Mouse (Mus musculus) cerebellum, adult 2 months (tissue): Measurements from ENCODE around the gene Sgpl1. TPM values are rescaled to one million over a fixed set of nuclear protein-coding genes. Genes with fewer than 3 reads are reported as not detected.
A peak's percentile ranks its signal among the peaks of the same experiment; 100 is the strongest.

Source experiments
- DNase-seq, 2 experiments: peaks; one replicate each; pipeline ENCODE4 v3.0.0; 2021
- H3K27ac ChIP-seq: fragments of 200-500 bp; 2 replicates; pipeline ENCODE4 v1.5.1; 2012; ENCODE audit warnings: low read length, control low read depth, inconsistent platforms; ENCODE audit not compliant: insufficient read depth
- H3K27me3 ChIP-seq: fragments of 200-500 bp; 2 replicates; pipeline ENCODE4 v1.6.1; 2012; ENCODE audit warnings: inconsistent platforms, mild to moderate bottlenecking, low read length, moderate library complexity; ENCODE audit not compliant: control insufficient read depth, insufficient read depth
- H3K4me1 ChIP-seq: fragments of 200-500 bp; 2 replicates; pipeline ENCODE4 v1.6.1; 2011; ENCODE audit warnings: low read length; ENCODE audit not compliant: control insufficient read depth, insufficient read depth
- H3K4me3 ChIP-seq: fragments of 200-500 bp; replicated peaks from 2 replicates; pipeline ENCODE3; 2011; ENCODE audit warnings: mild to moderate bottlenecking, low read depth, low read length, control low read depth; ENCODE audit not compliant: insufficient read depth
- CTCF ChIP-seq: fragments of 200-500 bp; IDR thresholded peaks from 2 replicates; pipeline ENCODE4 v1.5.1; 2011; ENCODE audit warnings: low read depth, mild to moderate bottlenecking, control low read depth, low read length, moderate library complexity, borderline replicate concordance; ENCODE audit not compliant: insufficient read depth
- POLR2A ChIP-seq: fragments of 200-500 bp; IDR thresholded peaks from 2 replicates; pipeline ENCODE4 v1.6.1; 2011; ENCODE audit warnings: low read length, control low read depth, borderline replicate concordance; ENCODE audit not compliant: insufficient read depth
- WGBS: fragments of 180-500 bp; shearing (Covaris S2); methylation state at CpG from one replicate; pipeline ENCODE4 v1.1.7; 2018; 5-methylcytosine and 5-hydroxymethylcytosine counted together
- polyA plus RNA-seq: library from polyadenylated mRNA; depleted of rRNA; stranded (reverse); fragments of >200 nt; gene quantifications from 2 replicates; pipeline ENCODE4 v1.2.3, GENCODE M21; 2012

Sgpl1 gene
- polyA plus RNA-seq, 1 experiment: 39.6 TPM

- 13% methylated on average over 1 of the region's 1 CpGs for WGBS
- Histone ChIP-seq H3K4me1 (0 out of 2 replicates have a peak, but pooled peaks cover 2% of the 10 kb centered on the region), H3K27ac (no peak overlapping the region), H3K27me3 (no peaks in the 10 kb centered on the region), H3K4me3 (no peak overlapping the region)
- TF ChIP-seq CTCF (no peak), POLR2A (no peak)
- no peak for DNase-seq
Measured at GRCm38 (mm10) chr10:61074643-61075042, 72.9 kb downstream of the Sgpl1 start.

DNA sequence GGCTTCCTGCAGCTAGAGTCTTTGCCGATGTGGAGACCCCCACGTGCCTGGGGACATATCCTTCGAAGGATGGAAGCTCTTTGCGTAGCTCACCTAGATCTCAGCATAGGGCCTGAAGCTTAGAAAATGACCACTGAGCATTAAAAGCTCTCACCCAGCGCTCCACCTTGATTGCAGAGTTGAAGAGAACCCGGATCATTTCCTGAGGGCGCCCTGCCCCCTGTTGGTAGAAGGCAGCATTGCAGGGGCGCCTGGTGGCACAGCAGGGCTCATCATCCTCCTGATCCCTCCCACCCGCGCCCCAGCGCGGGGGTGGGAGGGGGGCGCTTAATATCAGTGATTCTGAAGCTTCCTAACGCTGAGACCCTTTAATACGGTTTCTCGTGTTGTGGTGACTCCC, 75.2 kb downstream of the Sgpl1 start:
- H3K4me1 ChIP-seq: 0 out of 2 replicates have a peak, but pooled peaks cover 2% of the 10 kb centered on the region
- DNase-seq: peak; percentile 52 to 71
- H3K4me3 ChIP-seq: no peak overlapping the region
- 17% methylated on average over 16 of the region's 16 CpGs for WGBS
- H3K27me3 ChIP-seq: no peaks in the 10 kb centered on the region
- H3K27ac ChIP-seq: no peak overlapping the region
- peak; percentile 79 for TF ChIP-seq CTCF
- TF ChIP-seq POLR2A: no peak

- Histone ChIP-seq H3K27me3 (no peaks in the 10 kb centered on the region), H3K4me3 (no peak overlapping the region), H3K27ac (no peak overlapping the region), H3K4me1 (peaks cover 15% of the 10 kb centered on the region)
- no peak for TF ChIP-seq POLR2A
- no peak for TF ChIP-seq CTCF
- DNase-seq: no peak
- WGBS: 62% methylated on average over 13 of the region's 13 CpGs
Measured at GRCm38 (mm10) chr10:61069248-61069647, 78.3 kb downstream of the Sgpl1 start.

GRCm38 (mm10) chr10:61068436-61069192, 78.9 kb downstream of the Sgpl1 start:
- DNase-seq: peak; percentile 45 to 61

DNA sequence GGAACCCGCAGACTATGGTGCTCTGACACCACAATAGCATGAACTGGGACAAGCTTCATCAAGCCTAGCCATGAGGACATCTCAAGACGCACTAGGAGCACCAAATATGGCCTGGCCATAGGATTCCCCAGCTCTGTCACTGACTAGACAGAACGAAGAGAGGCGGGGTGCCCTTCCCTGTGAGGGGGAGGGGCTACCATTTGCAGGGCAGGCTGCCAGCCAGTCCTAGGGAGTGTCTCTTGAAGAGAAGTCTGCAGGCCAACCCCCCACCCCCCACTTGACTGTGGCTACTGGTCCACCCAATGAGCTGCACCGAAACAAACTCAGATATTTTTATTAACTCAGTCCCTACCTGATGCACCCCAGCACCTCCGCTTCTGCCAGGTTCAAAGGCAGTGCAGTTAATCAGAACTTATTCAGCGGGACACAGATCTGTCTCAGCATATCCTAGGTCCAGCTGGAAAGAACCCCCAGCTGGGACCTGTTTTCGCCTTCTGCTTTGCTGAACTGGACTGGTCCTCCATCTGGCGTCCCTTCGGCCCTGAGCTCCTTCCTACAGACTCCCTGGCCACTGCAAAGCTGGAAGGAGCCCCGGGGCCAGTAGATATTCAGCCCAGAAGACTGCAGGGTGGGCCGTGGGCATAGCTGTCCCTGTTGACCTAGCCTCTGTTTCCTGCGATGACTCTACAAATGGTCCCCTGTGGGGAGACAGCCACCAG, 82.1 kb downstream of the Sgpl1 start:
- peak; percentile 35 to 49 for DNase-seq
- H3K27me3 ChIP-seq: no peaks in the 10 kb centered on the region
- no peak for TF ChIP-seq POLR2A
- H3K27ac ChIP-seq: no peak overlapping the region
- WGBS: 30% methylated on average over 13 of the region's 13 CpGs
- peaks cover 13% of the 10 kb centered on the region for H3K4me1 ChIP-seq
- H3K4me3 ChIP-seq: no peak overlapping the region

More at GRCm38 (mm10) chr10:61068436-61069192, 78.9 kb downstream of the Sgpl1 start:
- Histone ChIP-seq H3K4me3 (no peak overlapping the region), H3K4me1 (peaks cover 15% of the 10 kb centered on the region), H3K27ac (no peak overlapping the region), H3K27me3 (no peaks in the 10 kb centered on the region)
- TF ChIP-seq CTCF (peak; percentile 79), POLR2A (no peak)
- 23% methylated on average over 8 of the region's 8 CpGs for whole genome bisulfite sequencing

DNA sequence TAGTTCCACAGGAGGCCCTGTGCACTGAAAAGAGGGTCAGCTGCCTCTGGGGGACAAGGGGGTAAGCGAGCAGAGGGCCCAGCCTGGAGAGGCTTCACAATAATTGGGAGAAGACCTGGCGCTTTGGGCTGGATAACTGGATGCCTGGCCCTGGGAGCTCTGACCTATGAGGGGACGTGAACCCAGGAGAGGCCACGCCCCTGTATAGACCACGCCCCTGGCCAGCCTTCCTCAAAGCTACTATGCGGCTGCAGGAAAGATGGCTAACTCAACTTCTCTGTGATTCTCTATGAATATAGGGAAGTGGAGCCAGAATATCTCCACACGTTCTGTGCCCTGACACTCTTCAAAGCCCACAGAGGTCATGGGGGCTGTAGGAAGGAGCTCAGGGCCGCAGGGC, 82.9 kb downstream of the Sgpl1 start:
- Histone ChIP-seq H3K4me3 (no peak overlapping the region), H3K27me3 (no peaks in the 10 kb centered on the region), H3K27ac (no peak overlapping the region), H3K4me1 (peaks cover 13% of the 10 kb centered on the region)
- 67% methylated on average over 8 of the region's 8 CpGs for WGBS
- TF ChIP-seq POLR2A (no peak), CTCF (no peak)
- no peak for DNase-seq

DNA sequence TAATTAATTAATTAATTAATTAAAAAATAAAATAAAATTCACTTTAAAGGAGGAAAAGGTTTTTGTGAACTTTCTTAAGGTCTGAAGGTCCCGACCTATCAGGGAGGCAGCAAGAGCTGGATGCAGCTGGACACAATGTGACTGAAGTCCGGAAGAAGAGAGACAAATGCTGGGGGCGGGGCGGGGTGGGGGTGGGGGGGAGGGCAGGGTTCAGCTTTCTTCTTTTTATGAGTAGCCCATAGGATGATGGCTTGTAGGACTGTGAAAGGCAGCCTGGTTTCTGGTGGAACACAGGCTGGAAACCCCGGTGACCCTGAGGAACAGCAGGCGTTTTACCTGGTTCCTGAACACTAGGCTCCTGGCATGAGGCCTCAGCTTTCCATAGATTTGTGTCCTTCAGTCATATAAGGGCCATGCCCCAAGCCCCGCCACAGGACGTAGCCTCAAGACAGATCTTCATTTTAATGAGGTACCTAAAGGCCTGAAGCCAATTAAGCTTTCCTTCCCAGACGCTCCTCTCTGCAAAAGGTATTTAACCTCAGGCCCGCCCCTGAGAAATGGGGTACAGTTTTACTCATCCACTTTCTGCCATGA, 84.1 kb downstream of the Sgpl1 start:
- H3K4me3 ChIP-seq: no peak overlapping the region
- DNase-seq: no peak
- WGBS: 92% methylated on average over 10 of the region's 10 CpGs
- H3K27me3 ChIP-seq: no peaks in the 10 kb centered on the region
- peaks cover 13% of the 10 kb centered on the region for H3K4me1 ChIP-seq
- no peak for TF ChIP-seq CTCF
- TF ChIP-seq POLR2A: no peak
- H3K27ac ChIP-seq: no peak overlapping the region

DNA sequence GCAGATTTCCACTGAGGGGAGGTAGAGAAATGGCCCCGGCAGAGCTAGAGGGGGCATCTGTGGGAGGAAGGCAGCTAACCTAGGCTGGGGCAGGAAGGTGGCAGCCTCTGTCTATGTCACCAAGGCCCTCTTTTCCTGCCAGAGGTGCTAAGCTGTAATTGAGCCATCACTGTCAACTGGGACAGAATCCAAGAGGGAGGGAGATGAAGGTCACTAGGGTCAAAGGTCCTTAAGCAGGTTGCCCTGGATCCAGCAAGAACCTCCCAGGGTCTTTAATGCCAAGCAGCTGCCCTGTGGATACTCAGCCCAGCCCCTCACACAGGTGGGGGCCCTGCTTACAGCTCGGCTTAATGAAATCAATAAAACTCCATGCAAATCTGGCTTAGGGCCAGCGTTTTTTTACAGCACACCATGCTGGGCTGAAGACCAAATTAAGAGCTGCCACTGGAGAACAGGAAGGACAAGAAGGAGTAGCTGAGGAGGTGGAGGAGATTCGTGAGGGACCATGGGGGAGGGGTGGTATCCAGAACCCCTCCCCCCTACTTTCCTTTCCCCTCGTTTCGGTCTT, 87.9 kb downstream of the Sgpl1 start:
- TF ChIP-seq CTCF (no peak), POLR2A (no peak)
- no peaks in the 10 kb centered on the region for H3K27me3 ChIP-seq
- H3K4me3 ChIP-seq: no peak overlapping the region
- WGBS: 18% methylated on average over 6 of the region's 6 CpGs
- H3K27ac ChIP-seq: no peak overlapping the region
- DNase-seq: no peak
- no peaks in the 10 kb centered on the region for H3K4me1 ChIP-seq
